Mouse (Mus musculus) activated CD4-positive, CD25-positive, alpha-beta regulatory T cell, adult 4 months (primary cell): ENCODE data around the gene Ifi211. TPM values are rescaled to one million over a fixed set of nuclear protein-coding genes. Genes with fewer than 3 reads are reported as not detected.
"Not testable (repeated sequence)": the region's sequence is repeated elsewhere in the genome, so short reads cannot be mapped to it uniquely, and the experiment has no call there.

Experiments used
- ATAC-seq: one replicate; pipeline ENCODE4 v1.8.0; 2017
- polyA plus RNA-seq, 2 experiments: library from polyadenylated mRNA; unstranded; fragments of 100-300 nt; shearing (Covaris generic); gene quantifications; one replicate each; pipeline ENCODE4 v1.2.1; 2017

The Ifi211 gene
- polyA plus RNA-seq, result 1 to 10 TPM; 3.1 to 3.2 TPM

GRCm38 (mm10) chr1:173912548-173913255 lies at the start of gene Ifi211:
Ifi211 (minus strand) TSS chr1:173913046.
- peak; percentile 45 for ATAC-seq

- ATAC-seq, result not testable (repeated sequence)
These were observed 48.6 kb upstream of the Ifi211 start for GRCm38 (mm10) chr1:173961491-173961890.

- not testable (repeated sequence) for ATAC-seq
These were observed 47.2 kb upstream of the Ifi211 start for GRCm38 (mm10) chr1:173959998-173960397.

- not testable (repeated sequence) for ATAC-seq
These were observed 43.1 kb upstream of the Ifi211 start for GRCm38 (mm10) chr1:173955839-173956527.

DNA sequence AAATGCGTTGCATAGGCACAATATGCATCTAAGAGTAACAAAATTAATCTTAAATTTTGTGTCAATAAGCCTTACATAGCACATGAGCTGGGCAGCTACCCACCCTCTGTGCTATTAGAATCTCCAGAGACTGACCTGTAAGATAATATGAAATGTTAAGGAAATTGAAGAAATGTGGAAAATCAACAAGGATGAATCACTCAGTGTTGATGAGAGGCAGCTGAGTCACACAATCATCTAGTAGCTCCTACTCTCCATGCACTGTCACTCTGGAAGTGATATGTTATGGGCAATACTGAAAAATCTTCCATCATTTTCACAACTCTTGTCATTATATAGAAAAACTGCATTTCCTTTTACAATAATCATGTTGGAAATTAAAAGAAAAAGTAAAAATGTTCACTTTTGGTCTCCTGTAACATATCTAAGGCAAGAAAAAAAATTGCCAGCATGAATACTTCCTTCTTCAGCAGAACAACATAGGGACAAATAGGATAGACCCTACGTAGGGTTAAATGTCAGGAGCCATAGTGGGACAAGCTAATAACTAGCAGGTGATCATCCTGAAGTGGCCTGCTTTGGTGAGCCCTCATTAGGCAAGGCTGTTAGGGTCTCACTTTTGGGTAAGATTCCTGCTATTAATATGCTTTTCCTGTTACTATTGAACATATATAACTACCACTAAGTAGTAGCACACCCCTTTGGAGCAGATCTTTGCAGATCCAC lies 42.4 kb upstream of the Ifi211 start:
- ATAC-seq, result no peak

DNA sequence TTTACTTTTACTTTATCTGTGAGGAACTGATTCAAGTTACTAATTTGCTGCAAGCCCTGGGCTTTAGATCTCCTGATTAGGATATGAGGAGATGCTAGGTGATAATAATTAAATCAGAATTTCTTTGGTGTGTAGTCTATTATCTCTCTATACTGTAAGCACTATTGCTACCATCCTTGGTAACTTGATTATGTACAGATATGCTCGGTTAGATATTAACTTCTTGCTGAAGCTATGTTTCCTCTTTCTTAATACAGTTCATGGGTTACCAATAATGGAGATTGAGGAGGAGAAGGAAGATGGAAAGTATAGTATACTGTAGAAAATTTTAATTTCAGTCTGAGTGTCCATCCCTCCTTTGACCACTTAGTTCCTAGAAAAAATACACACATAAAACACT lies 40.7 kb upstream of the Ifi211 start:
- no peak for ATAC-seq

DNA sequence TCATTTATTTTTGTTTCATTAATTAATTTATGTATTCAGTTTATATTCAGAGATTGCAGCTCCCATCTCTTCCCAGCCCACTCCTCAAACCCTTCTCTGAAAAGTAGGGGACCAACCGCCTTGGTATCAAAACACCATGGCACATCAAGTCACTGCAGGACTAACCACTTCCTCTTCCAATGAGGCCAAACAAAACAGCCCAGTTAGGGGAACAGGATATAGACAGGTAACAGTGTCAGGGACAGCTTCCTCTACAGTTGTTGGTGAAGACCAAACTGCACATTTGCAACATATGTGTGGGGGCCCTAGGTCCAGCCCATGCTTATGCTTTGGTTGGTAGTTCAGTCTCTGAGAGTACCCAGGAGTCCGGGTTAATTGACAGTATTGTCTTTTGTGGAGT lies 36.2 kb upstream of the Ifi211 start:
- peak; percentile 99 for ATAC-seq

- not testable (repeated sequence) for ATAC-seq
These were observed 29.9 kb upstream of the Ifi211 start for GRCm38 (mm10) chr1:173942780-173943066.

GRCm38 (mm10) chr1:173941924-173942779 lies 29.3 kb upstream of the Ifi211 start, which contains the start of the genes Mndal and Ifi203:
Mndal (minus strand) TSS chr1:173942491.
Ifi203 (minus strand) TSS chr1:173942672.
- peak; percentile 83 for ATAC-seq

GRCm38 (mm10) chr1:173941522-173941921 lies 28.7 kb upstream of the Ifi211 start:
- peak; percentile 6 for ATAC-seq

DNA sequence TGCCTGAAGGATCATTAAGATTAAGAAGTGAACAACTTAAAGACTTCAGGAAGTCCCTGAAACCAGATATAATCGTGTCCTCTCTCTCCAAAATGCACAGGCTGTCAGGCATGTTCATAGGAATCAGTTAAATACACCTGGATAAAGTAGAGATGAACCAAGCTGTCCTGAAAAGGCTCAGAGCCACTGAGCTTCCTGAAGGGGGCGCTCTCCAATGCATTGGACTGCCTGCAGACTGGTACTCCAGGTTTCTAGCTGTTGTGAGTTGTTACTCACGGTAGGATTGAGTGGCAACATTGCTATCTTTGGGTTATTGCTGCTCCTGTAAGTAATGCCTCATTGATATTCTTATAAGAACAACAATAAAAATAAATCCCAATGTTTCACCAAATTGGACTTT lies 6.4 kb upstream of the Ifi211 start:
- not testable (repeated sequence) for ATAC-seq

GRCm38 (mm10) chr1:173914559-173914958 lies 1.7 kb upstream of the Ifi211 start:
- no peak for ATAC-seq

- ATAC-seq, result not testable (repeated sequence)
These were observed 478 bp upstream of the Ifi211 start for GRCm38 (mm10) chr1:173913256-173913791.

GRCm38 (mm10) chr1:173911808-173912464 lies 910 bp downstream of the Ifi211 start:
- no peak for ATAC-seq

DNA sequence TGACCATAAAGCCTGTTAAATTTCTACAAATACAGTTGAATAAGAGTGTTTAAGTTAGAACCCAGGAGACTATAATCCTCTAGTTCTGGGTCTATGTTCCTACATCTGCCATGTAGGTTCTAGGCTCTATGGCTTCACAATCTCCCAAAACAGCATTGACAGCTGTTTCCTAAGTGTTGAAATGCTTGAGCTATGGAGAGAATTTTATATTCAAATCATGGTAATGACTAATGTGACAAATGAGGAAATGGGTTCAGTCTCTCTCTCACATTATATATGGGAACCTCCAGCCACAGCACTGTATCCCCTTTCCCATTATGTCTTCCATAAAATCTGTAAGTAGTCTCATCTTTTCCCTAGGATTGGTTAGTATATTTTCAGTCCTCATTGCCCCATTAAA lies 4.5 kb downstream of the Ifi211 start:
- not testable (repeated sequence) for ATAC-seq

- peak; percentile 92 for ATAC-seq
These were observed 7.0 kb downstream of the Ifi211 start for GRCm38 (mm10) chr1:173905885-173906284.

GRCm38 (mm10) chr1:173889741-173890140 lies 23.1 kb downstream of the Ifi211 start:
- not testable (repeated sequence) for ATAC-seq

DNA sequence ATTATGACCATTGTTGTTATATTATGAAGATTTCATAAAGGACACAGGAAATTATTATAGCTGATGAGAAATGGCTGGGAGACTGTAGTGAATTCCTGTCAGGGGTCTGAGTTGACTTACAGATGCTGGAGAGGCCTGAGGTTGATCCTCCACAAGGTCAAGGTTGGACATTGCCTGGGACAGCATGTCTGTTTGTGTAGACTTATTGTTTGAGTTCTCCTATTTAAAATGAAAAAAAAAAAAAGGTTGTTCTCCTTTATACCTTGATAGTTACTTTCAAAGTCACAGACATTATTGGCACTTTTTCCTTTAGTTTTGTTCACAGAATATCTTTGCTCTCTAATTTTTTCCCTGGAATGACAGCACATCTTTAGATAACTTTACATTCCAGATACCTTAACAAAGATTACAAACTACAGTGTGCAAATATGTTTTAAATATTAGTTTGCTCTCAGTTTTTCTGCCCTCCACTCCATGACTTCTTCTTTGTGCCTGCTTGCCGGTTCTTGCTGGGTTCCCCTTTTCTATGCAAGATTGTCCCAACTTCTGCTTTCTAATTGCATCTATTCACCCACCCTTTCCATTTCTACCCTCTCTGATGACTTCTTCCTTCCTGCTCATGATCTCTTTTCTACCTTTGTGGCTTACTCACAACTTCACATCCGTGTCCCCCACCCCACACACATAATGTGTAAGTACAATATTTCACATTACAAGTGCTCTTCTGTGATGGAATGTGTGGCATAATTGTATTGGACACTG lies 25.6 kb downstream of the Ifi211 start:
- ATAC-seq, result not testable (repeated sequence)

GRCm38 (mm10) chr1:173880004-173880666 lies 32.7 kb downstream of the Ifi211 start:
- peak; percentile 73 for ATAC-seq
